Mouse (Mus musculus) large intestine, adult 2 months (tissue): ENCODE results near the gene Srms. TPM values are rescaled to one million over a fixed set of nuclear protein-coding genes. Genes with fewer than 3 reads are reported as not detected.

Source experiments
- DNase-seq: peaks from one replicate; pipeline ENCODE4 v3.0.0-alpha.2; 2012; ENCODE audit warnings: low read depth, low spot score
- WGBS: fragments of 180-500 bp; shearing (Covaris S2); methylation state at CpG from one replicate; pipeline ENCODE4 v1.1.7; 2018; 5-methylcytosine and 5-hydroxymethylcytosine counted together
- polyA plus RNA-seq: library from polyadenylated mRNA; depleted of rRNA; stranded (reverse); fragments of >200 nt; gene quantifications from 2 replicates; pipeline ENCODE4 v1.2.3, GENCODE M21; 2012; rRNA removed

Gene Srms
- 0.87 and 1.3 TPM in 2 replicates for polyA plus RNA-seq

- WGBS: under 1% methylated on average over 17 of the region's 17 CpGs
Measured at GRCm38 (mm10) chr2:181213021-181213445, at the start of gene Srms. Gene Srms, minus strand, starts transcription at chr2:181213185.

GRCm38 (mm10) chr2:181253248-181253647, 40.3 kb upstream of the Srms start:
- DNase-seq: no peak
- 76% methylated on average over 1 of the region's 1 CpGs for WGBS

More at GRCm38 (mm10) chr2:181213021-181213445, at the start of gene Srms:
- DNase-seq: no peak

- no peak for DNase-seq
- WGBS: 66% methylated on average over 1 of the region's 1 CpGs
Measured at GRCm38 (mm10) chr2:181251841-181252240, 38.9 kb upstream of the Srms start.

GRCm38 (mm10) chr2:181249217-181249616, 36.2 kb upstream of the Srms start:
- WGBS: 34% methylated on average over 10 of the region's 10 CpGs
- DNase-seq: peak; percentile 66

- DNase-seq: peak; percentile 69
- WGBS: 11% methylated on average over 2 of the region's 2 CpGs
Measured at GRCm38 (mm10) chr2:181245031-181245430, 32.0 kb upstream of the Srms start.

- DNase-seq: no peak
- WGBS: 55% methylated on average over 10 of the region's 11 CpGs
Measured at GRCm38 (mm10) chr2:181243706-181244394, 30.9 kb upstream of the Srms start.

GRCm38 (mm10) chr2:181242314-181242665, 29.3 kb upstream of the Srms start:
- no peak for DNase-seq
- 48% methylated on average over 3 of the region's 3 CpGs for WGBS

- DNase-seq: no peak
- WGBS: 3% methylated on average over 16 of the region's 16 CpGs
Measured at GRCm38 (mm10) chr2:181241602-181242313, 28.8 kb upstream of the Srms start, which contains the start of gene Helz2. Gene Helz2, minus strand, starts transcription at chr2:181242027.

GRCm38 (mm10) chr2:181240806-181241440, 27.9 kb upstream of the Srms start:
- WGBS: 87% methylated on average over 13 of the region's 13 CpGs
- no peak for DNase-seq

- DNase-seq: no peak
- 89% methylated on average over 9 of the region's 9 CpGs for WGBS
Measured at GRCm38 (mm10) chr2:181239261-181239660, 26.3 kb upstream of the Srms start.

- WGBS: 56% methylated on average over 2 of the region's 2 CpGs
- DNase-seq: no peak
Measured at GRCm38 (mm10) chr2:181238861-181239260, 25.9 kb upstream of the Srms start.

GRCm38 (mm10) chr2:181238091-181238610, 25.2 kb upstream of the Srms start:
- WGBS: 82% methylated on average over 10 of the region's 10 CpGs
- DNase-seq: no peak

GRCm38 (mm10) chr2:181237251-181238014, 24.4 kb upstream of the Srms start:
- 88% methylated on average over 17 of the region's 17 CpGs for WGBS
- no peak for DNase-seq

- 84% methylated on average over 23 of the region's 23 CpGs for WGBS
- DNase-seq: no peak
Measured at GRCm38 (mm10) chr2:181235681-181236566, 22.9 kb upstream of the Srms start.

- no peak for DNase-seq
- 91% methylated on average over 11 of the region's 11 CpGs for WGBS
Measured at GRCm38 (mm10) chr2:181234680-181235079, 21.7 kb upstream of the Srms start.

- DNase-seq: no peak
- 96% methylated on average over 15 of the region's 15 CpGs for WGBS
Measured at GRCm38 (mm10) chr2:181233443-181233842, 20.5 kb upstream of the Srms start.

- DNase-seq: no peak
- WGBS: 92% methylated on average over 20 of the region's 20 CpGs
Measured at GRCm38 (mm10) chr2:181231171-181231570, 18.2 kb upstream of the Srms start.

- WGBS: 42% methylated on average over 1 of the region's 1 CpGs
Measured at GRCm38 (mm10) chr2:181228335-181228734, 15.3 kb upstream of the Srms start.

GRCm38 (mm10) chr2:181227122-181227521, 14.1 kb upstream of the Srms start:
- 89% methylated on average over 3 of the region's 3 CpGs for WGBS
- DNase-seq: no peak

More at GRCm38 (mm10) chr2:181228335-181228734, 15.3 kb upstream of the Srms start:
- DNase-seq: no peak
